Mouse (Mus musculus) stomach, embryonic 14.5 days (tissue): ENCODE results near the gene Aqp1. TPM values are rescaled to one million over a fixed set of nuclear protein-coding genes. Genes with fewer than 3 reads are reported as not detected.

ENCODE experiments used
- ATAC-seq: fragments of 200-750 bp; cut with Nextera tagmentation; 2 replicates; pipeline ENCODE4 v1.8.0; 2017; ENCODE audit warnings: low read depth, moderate TSS enrichment; ENCODE audit not compliant: insufficient number of reproducible peaks, insufficient read depth, low FRiP score
- H3K27ac ChIP-seq: fragments of 300-500 bp; sonication (generic); 2 replicates; pipeline ENCODE4 v1.5.1; 2014; ENCODE audit warnings: mild to moderate bottlenecking, low read length, moderate library complexity, mixed read lengths
- H3K27me3 ChIP-seq: fragments of 300-500 bp; sonication (generic); 2 replicates; pipeline ENCODE4 v1.6.1; 2014; ENCODE audit warnings: low read length, control low read depth, mixed read lengths; ENCODE audit not compliant: control insufficient read depth, insufficient read depth
- H3K36me3 ChIP-seq: fragments of 300-500 bp; sonication (generic); 2 replicates; pipeline ENCODE4 v1.6.1; 2014; ENCODE audit warnings: mild to moderate bottlenecking, control low read depth, low read length, moderate library complexity, mixed read lengths; ENCODE audit not compliant: control insufficient read depth, insufficient read depth
- H3K4me1 ChIP-seq: fragments of 300-500 bp; sonication (generic); 2 replicates; pipeline ENCODE4 v1.6.1; 2014; ENCODE audit warnings: low read length, control low read depth, mixed read lengths; ENCODE audit not compliant: control insufficient read depth, insufficient read depth
- H3K4me2 ChIP-seq: fragments of 300-500 bp; sonication (generic); replicated peaks from 2 replicates; pipeline ENCODE4 v1.6.1; 2014; ENCODE audit warnings: low read depth, low read length, control low read depth
- H3K4me3 ChIP-seq: fragments of 300-500 bp; sonication (generic); 2 replicates; pipeline ENCODE4 v1.5.1; 2014; ENCODE audit warnings: low read depth, low read length, control low read depth
- H3K9ac ChIP-seq: fragments of 300-500 bp; sonication (generic); replicated peaks from 2 replicates; pipeline ENCODE4 v1.6.1; 2014; ENCODE audit warnings: low read depth, mild to moderate bottlenecking, control low read depth, low read length, moderate library complexity, mixed read lengths
- H3K9me3 ChIP-seq: fragments of 300-500 bp; sonication (generic); 2 replicates; pipeline ENCODE4 v1.6.1; 2016; ENCODE audit warnings: low read depth, low read length, control low read depth; ENCODE audit not compliant: control insufficient read depth
- WGBS: fragments of 180-500 bp; shearing (Covaris S2); extraction: QIAGEN DNeasy Blood & Tissue Kit; methylation state at CpG from one replicate; pipeline ENCODE4 v1.1.7; 2014; 5-methylcytosine and 5-hydroxymethylcytosine counted together
- polyA plus RNA-seq: library from polyadenylated mRNA; unstranded; fragments of >200 nt; fragmentation: Nextera tagmentation; extraction: Ambion mirVana; gene quantifications from 2 replicates; pipeline ENCODE4 v1.2.1, GENCODE M21; 2014

The Aqp1 gene
- polyA plus RNA-seq, 1 experiment from 2014 or later = 2.6 TPM

DNA sequence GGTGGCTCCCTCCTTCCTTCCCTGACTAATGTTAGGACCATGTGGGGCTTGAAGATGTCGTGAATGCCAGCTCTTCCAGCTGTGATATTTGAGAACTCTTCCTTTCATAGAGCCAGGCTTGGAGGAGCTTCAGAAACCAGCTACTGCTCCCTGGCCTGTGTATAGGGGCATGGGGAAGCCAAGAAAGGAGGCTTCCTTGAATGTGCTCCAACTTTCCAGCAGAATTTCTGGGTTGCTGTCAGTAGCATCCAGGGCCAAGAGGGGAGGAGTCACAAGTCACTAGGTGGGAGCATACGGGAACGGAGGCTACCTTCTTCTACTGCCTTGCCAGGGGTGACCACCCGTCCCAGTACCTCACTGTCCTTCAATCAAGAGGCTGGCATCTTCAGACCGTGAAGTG is 40.3 kb downstream of the Aqp1 start:
- no peak overlapping the region for H3K27ac ChIP-seq
- H3K9me3 ChIP-seq = no peaks in the 10 kb centered on the region
- no peak overlapping the region for H3K9ac ChIP-seq
- no peak for ATAC-seq
- no peaks in the 10 kb centered on the region for H3K36me3 ChIP-seq
- no peaks in the 10 kb centered on the region for H3K4me1 ChIP-seq
- no peak overlapping the region for H3K4me3 ChIP-seq
- no peak overlapping the region for H3K4me2 ChIP-seq
- no peaks in the 10 kb centered on the region for H3K27me3 ChIP-seq
- WGBS = 54% methylated on average over 5 of the region's 5 CpGs

DNA sequence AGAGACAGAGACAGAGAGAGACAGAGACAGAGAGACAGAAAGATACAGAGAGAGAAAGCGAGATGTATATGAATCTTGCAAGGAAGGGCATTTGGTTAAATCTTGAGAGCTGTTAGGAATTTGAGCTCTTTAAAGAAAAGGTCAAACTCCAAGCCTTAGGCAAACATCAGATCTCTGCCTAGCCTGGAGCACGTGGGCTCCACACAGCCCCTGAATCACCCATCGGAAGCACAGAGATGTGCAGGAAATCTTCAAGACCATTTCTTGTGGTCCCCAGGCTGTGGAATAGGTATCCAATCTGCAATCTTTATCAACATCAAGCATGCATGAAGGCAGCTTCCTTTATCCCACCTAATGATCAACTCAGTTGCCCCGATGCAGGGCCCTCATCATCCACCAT is 41.2 kb downstream of the Aqp1 start:
- no peaks in the 10 kb centered on the region for H3K27me3 ChIP-seq
- no peaks in the 10 kb centered on the region for H3K4me1 ChIP-seq
- H3K4me2 ChIP-seq = no peak overlapping the region
- H3K27ac ChIP-seq = no peak overlapping the region
- 69% methylated on average over 4 of the region's 4 CpGs for WGBS
- H3K9ac ChIP-seq = no peak overlapping the region
- H3K36me3 ChIP-seq = no peaks in the 10 kb centered on the region
- H3K4me3 ChIP-seq = no peak overlapping the region
- H3K9me3 ChIP-seq = no peaks in the 10 kb centered on the region
- no peak for ATAC-seq

DNA sequence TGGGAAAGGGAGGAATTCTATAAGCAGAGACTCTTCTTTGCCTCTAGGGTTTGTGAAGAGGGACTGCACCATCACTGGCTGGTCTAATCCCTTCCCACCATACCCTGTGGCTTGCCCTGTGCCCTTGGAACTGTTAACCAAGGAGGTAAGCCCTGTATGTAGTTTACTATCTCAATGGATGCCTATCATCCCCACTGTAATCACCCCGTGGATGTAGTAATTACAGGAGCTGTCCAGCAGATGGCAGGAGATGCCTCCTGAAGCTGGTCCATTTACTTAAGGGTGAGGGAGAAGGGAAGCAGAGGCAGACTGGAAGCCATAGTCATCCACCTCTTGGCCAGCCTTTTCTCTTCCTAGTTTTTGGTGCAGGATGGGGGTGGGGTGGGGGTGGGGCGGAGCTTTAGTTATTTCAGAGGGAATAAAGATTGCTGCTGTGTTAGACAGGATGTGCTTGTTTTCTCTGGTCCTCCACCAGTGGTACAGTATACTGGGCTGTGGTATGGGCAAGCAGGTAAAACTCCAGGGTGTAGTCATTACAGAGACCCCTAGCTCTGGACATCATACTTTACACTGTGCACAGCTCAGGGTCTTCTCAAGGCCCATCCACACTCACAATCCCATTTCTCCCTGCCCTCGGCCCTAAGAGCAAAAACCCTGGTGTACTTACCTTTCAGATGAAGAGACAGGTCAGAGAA is 43.6 kb downstream of the Aqp1 start:
- no peaks in the 10 kb centered on the region for H3K4me1 ChIP-seq
- no peak overlapping the region for H3K4me2 ChIP-seq
- WGBS = 37% methylated on average over 3 of the region's 3 CpGs
- H3K36me3 ChIP-seq = no peaks in the 10 kb centered on the region
- no peak for ATAC-seq
- no peaks in the 10 kb centered on the region for H3K9me3 ChIP-seq
- no peak overlapping the region for H3K27ac ChIP-seq
- no peak overlapping the region for H3K9ac ChIP-seq
- no peak overlapping the region for H3K4me3 ChIP-seq
- H3K27me3 ChIP-seq = no peaks in the 10 kb centered on the region

DNA sequence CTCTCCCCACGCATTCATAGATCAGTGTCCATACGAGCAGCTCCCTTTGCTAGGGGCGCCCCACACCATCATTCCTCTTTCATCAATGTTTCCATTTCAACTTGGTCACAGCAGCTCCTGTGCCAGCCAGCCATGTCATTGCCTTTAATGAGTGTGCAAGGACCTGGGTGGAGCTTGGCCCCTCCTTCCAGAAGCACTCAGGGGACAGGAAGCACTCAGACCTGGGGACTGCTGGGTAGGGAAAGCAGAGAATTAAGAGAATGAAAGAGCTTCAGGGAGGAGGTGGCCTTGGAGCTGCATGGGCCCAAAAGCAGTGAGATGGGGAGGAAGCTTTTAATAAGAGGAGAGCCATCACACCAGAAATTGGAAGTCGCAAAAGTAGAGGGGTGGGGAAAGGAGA is 45.7 kb downstream of the Aqp1 start:
- Histone ChIP-seq H3K27me3 (no peaks in the 10 kb centered on the region), H3K9me3 (no peaks in the 10 kb centered on the region), H3K9ac (no peak overlapping the region), H3K27ac (no peak overlapping the region), H3K4me1 (no peaks in the 10 kb centered on the region), H3K36me3 (no peaks in the 10 kb centered on the region), H3K4me2 (no peak overlapping the region), H3K4me3 (no peak overlapping the region)
- 82% methylated on average over 4 of the region's 4 CpGs for WGBS
- ATAC-seq = no peak

DNA sequence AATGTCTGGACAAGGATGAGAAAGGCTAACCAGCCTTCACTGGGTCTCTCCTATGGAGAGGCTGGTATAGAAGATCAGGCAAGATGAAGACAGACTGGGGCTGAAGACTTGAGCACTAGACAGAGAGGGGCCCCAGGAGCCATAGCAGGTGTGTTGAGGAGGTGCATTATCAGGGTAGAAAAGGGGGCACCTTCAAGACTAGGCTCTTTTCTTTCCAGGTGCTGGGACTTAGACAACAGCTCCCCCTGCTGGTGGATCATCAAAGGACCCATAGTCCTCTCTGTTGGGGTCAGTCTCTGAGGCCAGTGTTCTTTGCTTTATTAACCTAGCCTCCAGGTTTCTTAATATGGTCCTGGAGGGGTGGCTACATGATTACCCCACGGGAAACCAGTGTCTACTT is 47.7 kb downstream of the Aqp1 start:
- Histone ChIP-seq H3K9me3 (no peaks in the 10 kb centered on the region), H3K9ac (no peak overlapping the region), H3K27ac (no peak overlapping the region), H3K4me2 (no peak overlapping the region), H3K36me3 (no peaks in the 10 kb centered on the region), H3K27me3 (no peaks in the 10 kb centered on the region), H3K4me1 (no peaks in the 10 kb centered on the region), H3K4me3 (no peak overlapping the region)
- peak; percentile 18; the same call in 1 of the 2 replicates for ATAC-seq
- WGBS = 13% methylated on average over 1 of the region's 1 CpGs

DNA sequence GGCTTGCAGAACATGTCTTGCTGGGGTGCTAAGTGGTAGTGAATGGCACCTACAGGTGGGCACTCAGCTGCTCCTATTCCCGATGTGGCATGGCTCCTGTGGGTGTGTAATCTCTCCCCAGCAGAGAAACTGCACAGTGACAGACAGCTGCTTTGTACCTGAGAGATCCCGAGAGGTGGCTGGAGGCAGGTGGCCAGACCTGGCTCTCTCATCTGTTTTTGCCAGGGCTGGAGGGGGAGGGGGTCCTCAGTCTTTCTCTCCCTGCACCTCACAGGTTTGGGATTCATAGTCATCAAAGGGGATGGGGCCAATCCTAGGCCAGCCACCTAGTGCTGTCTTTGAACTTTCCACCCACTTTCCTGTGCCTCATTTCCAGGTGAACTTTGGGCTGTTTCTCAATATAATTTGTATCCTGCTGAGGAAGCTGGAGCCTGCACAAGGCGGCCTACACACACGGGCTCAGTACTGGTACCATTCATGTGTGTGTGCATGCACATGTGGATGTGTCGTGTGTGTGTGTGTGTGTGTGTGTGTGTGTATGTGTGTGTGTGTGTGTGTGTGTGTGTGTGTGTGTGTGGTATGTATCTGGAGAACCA is 48.2 kb downstream of the Aqp1 start:
- WGBS = 62% methylated on average over 5 of the region's 5 CpGs
- Histone ChIP-seq H3K4me1 (no peaks in the 10 kb centered on the region), H3K36me3 (no peaks in the 10 kb centered on the region), H3K4me3 (no peak overlapping the region), H3K9ac (no peak overlapping the region), H3K9me3 (no peaks in the 10 kb centered on the region), H3K27me3 (no peaks in the 10 kb centered on the region), H3K27ac (no peak overlapping the region), H3K4me2 (no peak overlapping the region)
- no peak for ATAC-seq

DNA sequence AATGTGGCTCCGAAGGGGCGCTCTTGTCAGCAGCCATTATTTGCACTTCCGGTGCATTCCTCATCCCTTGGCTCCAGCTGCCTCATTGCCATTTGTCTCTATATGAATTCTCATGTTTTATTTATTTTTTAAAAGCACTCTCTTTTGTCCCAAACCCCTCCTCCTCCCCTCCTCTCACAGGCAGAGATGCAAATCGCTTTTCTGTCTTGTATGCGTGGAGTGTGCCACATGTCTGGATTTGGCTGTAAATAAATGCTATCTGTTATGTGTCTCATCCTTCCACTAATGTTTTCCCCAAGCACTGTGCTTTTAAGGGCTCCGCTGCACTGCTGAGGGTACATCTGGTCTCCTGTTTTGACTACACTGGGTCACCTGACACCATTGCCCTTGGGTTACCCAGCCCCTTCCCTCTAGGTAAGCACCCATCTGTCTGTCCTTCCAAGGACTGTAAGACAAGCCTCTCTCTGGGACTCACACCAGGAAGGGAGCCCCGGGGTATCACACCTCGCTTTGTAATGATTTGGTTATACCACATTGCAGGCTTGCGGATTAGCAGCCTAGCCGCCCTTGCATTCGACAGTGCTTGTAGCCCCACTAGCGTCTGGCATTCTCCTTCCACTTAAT is 52.4 kb downstream of the Aqp1 start:
- no peak overlapping the region for H3K9ac ChIP-seq
- H3K9me3 ChIP-seq = no peaks in the 10 kb centered on the region
- no peak for ATAC-seq
- no peaks in the 10 kb centered on the region for H3K27me3 ChIP-seq
- no peak overlapping the region for H3K4me2 ChIP-seq
- H3K4me1 ChIP-seq = 0 out of 2 replicates have a peak, but pooled peaks cover 6% of the 10 kb centered on the region
- no peaks in the 10 kb centered on the region for H3K36me3 ChIP-seq
- 41% methylated on average over 12 of the region's 12 CpGs for WGBS
- H3K4me3 ChIP-seq = no peak overlapping the region
- no peak overlapping the region for H3K27ac ChIP-seq

DNA sequence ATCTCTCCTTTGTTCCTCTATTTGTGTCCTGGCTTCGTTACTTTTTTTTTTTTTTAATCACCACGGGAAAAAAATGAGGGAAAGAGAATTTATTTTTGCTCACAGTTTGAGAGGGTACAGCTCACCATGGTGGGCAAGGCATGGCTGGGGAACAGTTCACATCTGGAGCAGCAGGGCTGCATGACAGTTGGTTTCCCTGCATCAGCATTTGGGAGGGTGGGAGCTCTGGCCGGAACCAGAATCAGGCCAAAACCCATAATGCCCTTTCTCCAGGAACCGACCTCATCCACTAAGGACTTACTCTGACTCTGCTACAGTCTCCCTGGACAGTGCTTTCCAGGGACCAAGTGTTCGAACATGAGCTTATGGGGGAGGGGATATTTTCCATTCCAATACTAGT is 53.1 kb downstream of the Aqp1 start:
- no peak overlapping the region for H3K4me3 ChIP-seq
- H3K9me3 ChIP-seq = no peaks in the 10 kb centered on the region
- no peak for ATAC-seq
- H3K4me1 ChIP-seq = 0 out of 2 replicates have a peak, but pooled peaks cover 6% of the 10 kb centered on the region
- no peak overlapping the region for H3K9ac ChIP-seq
- no peak overlapping the region for H3K4me2 ChIP-seq
- no peaks in the 10 kb centered on the region for H3K27me3 ChIP-seq
- 59% methylated on average over 5 of the region's 5 CpGs for WGBS
- H3K27ac ChIP-seq = no peak overlapping the region
- no peaks in the 10 kb centered on the region for H3K36me3 ChIP-seq
